ENCODE assay signal across 11 mouse cellular contexts in the genomic region with DNA sequence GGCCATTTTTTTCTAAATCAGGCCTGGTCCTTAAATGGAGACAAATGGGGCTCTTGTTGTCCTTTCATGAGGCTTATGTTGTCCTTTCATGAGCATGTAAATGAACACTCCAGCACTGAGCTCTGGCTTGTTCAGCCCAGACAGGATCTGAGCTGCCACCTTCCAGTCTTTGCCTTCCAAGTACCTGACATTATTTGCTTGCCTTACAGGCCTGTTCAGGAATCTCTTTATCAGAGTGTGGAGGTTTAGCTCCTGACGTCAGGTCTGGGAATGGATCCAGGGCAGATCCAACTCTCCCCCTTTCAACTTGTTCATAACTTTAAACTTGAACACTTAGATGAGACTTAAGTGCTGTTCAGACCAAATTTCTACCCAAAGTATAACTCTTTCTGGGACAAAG. TPM values are rescaled to one million over a fixed set of nuclear protein-coding genes. Genes with fewer than 3 reads are reported as not detected.
DNase-seq lines count a peak whose midpoint lies in the region; ATAC-seq and TF ChIP-seq lines count a peak whose summit lies in the region.
"Had no signal": no experiment of that assay in that cellular context is flagged by ENCODE, and none has a peak within 500 bp of the region (broad histone marks: within the 10 kb centered on the region; RNA-seq: fewer than 3 reads in every experiment).

No protein-coding gene starts in this region.

- H3K9me3 ChIP-seq in embryonic facial prominence, embryonic 12.5 days = no peaks in the 10 kb centered on the region
- no peaks in the 10 kb centered on the region for H3K9me3 ChIP-seq in embryonic facial prominence, embryonic 10.5 days
- H3K9me3 ChIP-seq: forebrain, embryonic 12.5 days; limb, embryonic 12.5 days; neural tube, embryonic 13.5 days had no signal

- H3K36me3 ChIP-seq in embryonic facial prominence, embryonic 12.5 days = no peaks in the 10 kb centered on the region
- no peaks in the 10 kb centered on the region for H3K36me3 ChIP-seq in embryonic facial prominence, embryonic 10.5 days (replicated peaks)
- H3K36me3 ChIP-seq: forebrain, embryonic 12.5 days; limb, embryonic 12.5 days; neural tube, embryonic 13.5 days had no signal

- no peaks in the 10 kb centered on the region for H3K27me3 ChIP-seq in embryonic facial prominence, embryonic 12.5 days
- H3K27me3 ChIP-seq in embryonic facial prominence, embryonic 10.5 days (replicated peaks; ENCODE audit: low read depth, poor library complexity, severe bottlenecking) = no peaks in the 10 kb centered on the region
- H3K27me3 ChIP-seq in cerebellum, adult 2 months (ENCODE audit: control insufficient read depth, insufficient read depth, low read length) = no peaks in the 10 kb centered on the region
- H3K27me3 ChIP-seq: forebrain, embryonic 12.5 days; limb, embryonic 12.5 days; neural tube, embryonic 13.5 days had no signal

- no peak overlapping the region for H3K9ac ChIP-seq in embryonic facial prominence, embryonic 12.5 days
- H3K9ac ChIP-seq: forebrain, embryonic 12.5 days; limb, embryonic 12.5 days; neural tube, embryonic 13.5 days had no signal

- H3K27ac ChIP-seq in embryonic facial prominence, embryonic 12.5 days = peak overlapping the region; percentile 50; the same call in 1 of the 2 replicates
- no peak overlapping the region for H3K27ac ChIP-seq in embryonic facial prominence, embryonic 10.5 days (replicated peaks)
- no peak overlapping the region for H3K27ac ChIP-seq in cerebellum, adult 2 months (ENCODE audit: insufficient read depth, low read length)
- H3K27ac ChIP-seq: forebrain, embryonic 12.5 days; neural tube, embryonic 13.5 days had no signal

- intact Hi-C loops in heart, postnatal 10 days (cut with DNase I) = loop anchor here (5.0 kb wide), 1 partner anchor 175 kb away; the partner anchor contains the start of gene Parl
- intact Hi-C loops in left cerebral cortex, postnatal 36 days (cut with DNase I) = no loop called here

- TF ChIP-seq CTCF in lung, adult 2 months (IDR thresholded peaks at IDR 0.05; ENCODE audit: insufficient read depth, low read length) = no peak
- no peak for TF ChIP-seq CTCF in cerebellum, adult 2 months (IDR thresholded peaks at IDR 0.05; ENCODE audit: borderline replicate concordance, insufficient read depth, low read depth, low read length)

- no peak for DNase-seq in embryonic facial prominence, embryonic 10.5 days (ENCODE audit: low spot score)
- peak; percentile 66 for DNase-seq in adrenal gland, adult 8-10 months
- DNase-seq in heart, postnatal 10 days = peak; percentile 82 to 86
- DNase-seq in lung, adult 2 months = peak; percentile 64
- no peak for DNase-seq in cerebellum, adult 2 months
- DNase-seq in left cerebral cortex, postnatal 36 days (ENCODE audit: low spot score in 2 of 2) = no peak
- no peak for DNase-seq in left cerebral cortex, adult 8-10 months (ENCODE audit: low spot score in 2 of 2)

- no peak for ATAC-seq in embryonic facial prominence, embryonic 12.5 days (ENCODE audit: insufficient number of reproducible peaks, insufficient read depth, low FRiP score, low TSS enrichment)

- 0 out of 2 replicates have a peak, but pooled peaks cover 5% of the 10 kb centered on the region for H3K4me1 ChIP-seq in embryonic facial prominence, embryonic 12.5 days
- H3K4me1 ChIP-seq in embryonic facial prominence, embryonic 10.5 days = peaks cover 9% of the 10 kb centered on the region
- H3K4me1 ChIP-seq in lung, adult 2 months (ENCODE audit: control insufficient read depth, insufficient read depth, low read length) = no peaks in the 10 kb centered on the region
- no peaks in the 10 kb centered on the region for H3K4me1 ChIP-seq in cerebellum, adult 2 months (ENCODE audit: control insufficient read depth, insufficient read depth, low read length)
- H3K4me1 ChIP-seq: forebrain, embryonic 12.5 days; limb, embryonic 12.5 days had no signal

- no peak overlapping the region for H3K4me2 ChIP-seq in embryonic facial prominence, embryonic 12.5 days (replicated peaks)
- H3K4me2 ChIP-seq: forebrain, embryonic 12.5 days; limb, embryonic 12.5 days; neural tube, embryonic 13.5 days had no signal

- no peak for TF ChIP-seq POLR2A in lung, adult 2 months (IDR thresholded peaks at IDR 0.05; ENCODE audit: borderline replicate concordance, extremely low read depth, low read depth, low read length)
- TF ChIP-seq POLR2A in cerebellum, adult 2 months (IDR thresholded peaks at IDR 0.05; ENCODE audit: borderline replicate concordance, insufficient read depth, low read length) = no peak

- no peak overlapping the region for H3K4me3 ChIP-seq in embryonic facial prominence, embryonic 12.5 days
- H3K4me3 ChIP-seq in embryonic facial prominence, embryonic 10.5 days = no peak overlapping the region
- no peak overlapping the region for H3K4me3 ChIP-seq in lung, adult 2 months (replicated peaks; ENCODE audit: extremely low read depth, low read depth, low read length)
- H3K4me3 ChIP-seq in cerebellum, adult 2 months (replicated peaks; ENCODE audit: insufficient read depth, low read depth, low read length) = no peak overlapping the region
- H3K4me3 ChIP-seq: forebrain, embryonic 12.5 days; limb, embryonic 12.5 days; neural tube, embryonic 13.5 days had no signal

- WGBS in embryonic facial prominence, embryonic 12.5 days = 47% methylated on average over 1 of the region's 1 CpGs
- WGBS in embryonic facial prominence, embryonic 10.5 days = 59% methylated on average over 1 of the region's 1 CpGs
- 48% methylated on average over 1 of the region's 1 CpGs for WGBS in lung, adult 2 months
- WGBS in cerebellum, adult 2 months = 44% methylated on average over 1 of the region's 1 CpGs

RNA-seq across cellular contexts. Expression of gene Eif2b5, which starts 21.8 kb away (rescaled TPM):
- polyA plus RNA-seq in embryonic facial prominence, embryonic 12.5 days (2016; fragmentation: Nextera tagmentation; extraction: Ambion mirVana) = 135 and 137 TPM in 2 replicates
- polyA plus RNA-seq in embryonic facial prominence, embryonic 10.5 days (2016; fragmentation: Nextera tagmentation; extraction: Ambion mirVana) = 157 and 169 TPM in 2 replicates
- 10 to 100 TPM; 62.4 to 72.6 (median 66.0) TPM for total RNA-seq in adrenal gland, adult 8-10 months (2022)
- total RNA-seq in heart, postnatal 10 days (2021) = 10 to 100 TPM; 52.7 to 54.2 TPM
- 20.9 and 24.7 TPM in 2 replicates for polyA plus RNA-seq in lung, adult 2 months (2012; rRNA removed)
- 52.4 and 53.3 TPM in 2 replicates for polyA plus RNA-seq in cerebellum, adult 2 months (2012; rRNA removed)
- 10 to 100 TPM; 56.4 to 66.8 TPM for total RNA-seq in left cerebral cortex, postnatal 36 days (2021)
- 10 to 100 TPM; 57.3 to 62.6 (median 59.3) TPM for total RNA-seq in left cerebral cortex, adult 8-10 months (2022)

RNA-seq across cellular contexts. Expression of gene Dvl3, which starts 39.9 kb away (rescaled TPM):
- polyA plus RNA-seq in embryonic facial prominence, embryonic 12.5 days (2016; fragmentation: Nextera tagmentation; extraction: Ambion mirVana) = 33.1 and 33.2 TPM in 2 replicates
- polyA plus RNA-seq in embryonic facial prominence, embryonic 10.5 days (2016; fragmentation: Nextera tagmentation; extraction: Ambion mirVana) = 33.0 and 35.1 TPM in 2 replicates
- total RNA-seq in adrenal gland, adult 8-10 months (2022) = 10 to 100 TPM; 34.1 to 55.2 (median 45.5) TPM
- 10 to 100 TPM; 60.7 to 61.7 TPM for total RNA-seq in heart, postnatal 10 days (2021)
- polyA plus RNA-seq in lung, adult 2 months (2012; rRNA removed) = 35.9 and 44.0 TPM in 2 replicates
- polyA plus RNA-seq in cerebellum, adult 2 months (2012; rRNA removed) = 60.2 and 66.5 TPM in 2 replicates
- total RNA-seq in left cerebral cortex, postnatal 36 days (2021) = 10 to 100 TPM; 63.5 to 75.7 TPM
- total RNA-seq in left cerebral cortex, adult 8-10 months (2022) = 10 to 100 TPM; 50.6 to 55.9 (median 54.9) TPM

RNA-seq across cellular contexts. Expression of gene Abcc5, which starts 50.7 kb away (rescaled TPM):
- 99.6 and 107 TPM in 2 replicates for polyA plus RNA-seq in embryonic facial prominence, embryonic 12.5 days (2016; fragmentation: Nextera tagmentation; extraction: Ambion mirVana)
- 63.9 and 64.3 TPM in 2 replicates for polyA plus RNA-seq in embryonic facial prominence, embryonic 10.5 days (2016; fragmentation: Nextera tagmentation; extraction: Ambion mirVana)
- 100 to 1,000 TPM in 2 of 4 experiments, 10 to 100 TPM in 2; 74.2 to 148 (median 106) TPM for total RNA-seq in adrenal gland, adult 8-10 months (2022)
- total RNA-seq in heart, postnatal 10 days (2021) = 10 to 100 TPM; 48.1 to 53.5 TPM
- polyA plus RNA-seq in lung, adult 2 months (2012; rRNA removed) = 108 and 148 TPM in 2 replicates
- polyA plus RNA-seq in cerebellum, adult 2 months (2012; rRNA removed) = 251 and 263 TPM in 2 replicates
- total RNA-seq in left cerebral cortex, postnatal 36 days (2021) = 100 to 1,000 TPM; 167 to 264 TPM
- total RNA-seq in left cerebral cortex, adult 8-10 months (2022) = 100 to 1,000 TPM; 189 to 219 (median 203) TPM

RNA-seq across cellular contexts. Expression of gene Ap2m1, which starts 58.4 kb away (rescaled TPM):
- polyA plus RNA-seq in embryonic facial prominence, embryonic 12.5 days (2016; fragmentation: Nextera tagmentation; extraction: Ambion mirVana) = 657 and 677 TPM in 2 replicates
- 604 and 650 TPM in 2 replicates for polyA plus RNA-seq in embryonic facial prominence, embryonic 10.5 days (2016; fragmentation: Nextera tagmentation; extraction: Ambion mirVana)
- total RNA-seq in adrenal gland, adult 8-10 months (2022) = 100 to 1,000 TPM; 273 to 406 (median 325) TPM
- 100 to 1,000 TPM; 253 to 284 TPM for total RNA-seq in heart, postnatal 10 days (2021)
- 339 and 440 TPM in 2 replicates for polyA plus RNA-seq in lung, adult 2 months (2012; rRNA removed)
- 1,156 and 1,178 TPM in 2 replicates for polyA plus RNA-seq in cerebellum, adult 2 months (2012; rRNA removed)
- 100 to 1,000 TPM; 792 to 907 TPM for total RNA-seq in left cerebral cortex, postnatal 36 days (2021)
- 100 to 1,000 TPM; 794 to 854 (median 817) TPM for total RNA-seq in left cerebral cortex, adult 8-10 months (2022)

Comparison
In these comparisons a context has a peak if more than half of its experiments do, and no peak if none do; other contexts are left out.
1. DNase-seq: peak in adrenal gland, adult 8-10 months (single experiment), heart, postnatal 10 days (2 of 2) and lung, adult 2 months (single experiment); none in embryonic facial prominence, embryonic 10.5 days (single experiment), cerebellum, adult 2 months (0 of 2), left cerebral cortex, postnatal 36 days (0 of 2) and left cerebral cortex, adult 8-10 months (0 of 2).